Mouse (Mus musculus) heart, embryonic 14.5 days (tissue): Measurements from ENCODE around the gene Ppm1n. TPM values are rescaled to one million over a fixed set of nuclear protein-coding genes. Genes with fewer than 3 reads are reported as not detected.

Source experiments
- polyA plus RNA-seq: library from polyadenylated mRNA; unstranded; fragments of >200 nt; fragmentation: Nextera tagmentation; extraction: Ambion mirVana; gene quantifications from 2 replicates; pipeline ENCODE4 v1.2.1, GENCODE M21; 2014

Ppm1n gene
- polyA plus RNA-seq, 1 experiment from 2014 or later = 0.20 TPM

Other genes with a start within 250 kb of the Ppm1n start
- not detected in 2 replicates for gene Rsph6a, start 225.4 kb downstream of the Ppm1n start, polyA plus RNA-seq
- 19.6 and 20.4 TPM in 2 replicates for gene Dmwd, start 203.8 kb downstream of the Ppm1n start, polyA plus RNA-seq
- gene Dmpk, start 196.2 kb downstream of the Ppm1n start, polyA plus RNA-seq = 31.1 and 36.0 TPM in 2 replicates
- 7.3 and 8.3 TPM in 2 replicates for gene Six5, start 185.5 kb downstream of the Ppm1n start, polyA plus RNA-seq
- gene Gm4969, start 161.7 kb downstream of the Ppm1n start, polyA plus RNA-seq = 1.2 TPM in 2 replicates
- gene Fbxo46, start 160.2 kb downstream of the Ppm1n start, polyA plus RNA-seq = 5.5 and 5.6 TPM in 2 replicates
- 7.0 and 7.8 TPM in 2 replicates for gene Qpctl, start 130.8 kb downstream of the Ppm1n start, polyA plus RNA-seq
- gene Snrpd2, start 130.3 kb downstream of the Ppm1n start, polyA plus RNA-seq = 104 and 111 TPM in 2 replicates
- 51.5 and 52.6 TPM in 2 replicates for gene Gipr, start 113.9 kb downstream of the Ppm1n start, polyA plus RNA-seq
- gene Eml2, start 103.6 kb downstream of the Ppm1n start, polyA plus RNA-seq = 8.3 and 9.5 TPM in 2 replicates
- gene Gpr4, start 67.5 kb downstream of the Ppm1n start, polyA plus RNA-seq = 1.6 and 1.9 TPM in 2 replicates
- gene Opa3, start 51.7 kb downstream of the Ppm1n start, polyA plus RNA-seq = 36.5 and 38.6 TPM in 2 replicates
- 66.1 and 68.9 TPM in 2 replicates for gene Vasp, start 8.2 kb downstream of the Ppm1n start, polyA plus RNA-seq
- gene Rtn2, start 2.6 kb upstream of the Ppm1n start, polyA plus RNA-seq = 39.2 and 43.6 TPM in 2 replicates
- 0.22 TPM in 1 of 2 replicates, not detected in the other for gene Fosb, start 30.0 kb upstream of the Ppm1n start, polyA plus RNA-seq
- gene Ercc1, start 64.7 kb upstream of the Ppm1n start, polyA plus RNA-seq = 60.0 and 68.7 TPM in 2 replicates
- 12.7 and 15.7 TPM in 2 replicates for gene Cd3eap, start 79.4 kb upstream of the Ppm1n start, polyA plus RNA-seq
- gene Ppp1r13l, start 79.7 kb upstream of the Ppm1n start, polyA plus RNA-seq = 15.2 and 15.4 TPM in 2 replicates
- 4.8 and 6.6 TPM in 2 replicates for gene Ercc2, start 101.9 kb upstream of the Ppm1n start, polyA plus RNA-seq
- 1.8 and 1.9 TPM in 2 replicates for gene Klc3, start 124.0 kb upstream of the Ppm1n start, polyA plus RNA-seq
- 910 and 1,062 TPM in 2 replicates for gene Ckm, start 124.7 kb upstream of the Ppm1n start, polyA plus RNA-seq
- 9.3 and 10.5 TPM in 2 replicates for gene Mark4, start 178.8 kb upstream of the Ppm1n start, polyA plus RNA-seq
- gene Exoc3l2, start 183.3 kb upstream of the Ppm1n start, polyA plus RNA-seq = 1.3 and 1.8 TPM in 2 replicates
- 1.4 and 1.7 TPM in 2 replicates for gene Bloc1s3, start 228.3 kb upstream of the Ppm1n start, polyA plus RNA-seq
- gene Trappc6a, start 228.3 kb upstream of the Ppm1n start, polyA plus RNA-seq = 87.3 and 92.9 TPM in 2 replicates
- gene Nkpd1, start 237.8 kb upstream of the Ppm1n start, polyA plus RNA-seq = not detected in 2 replicates